Comparison of ENCODE assay signal across 9 mouse cellular contexts in genomic region chr15:79805246-79805645, GRCm38 (mm10). TPM values are rescaled to one million over a fixed set of nuclear protein-coding genes. Genes with fewer than 3 reads are reported as not detected.
A peak's percentile ranks its signal among the peaks of the same experiment; 100 is the strongest.
DNase-seq lines count a peak whose midpoint lies in the region; ATAC-seq and TF ChIP-seq lines count a peak whose summit lies in the region.
"Had no signal": no experiment of that assay in that cellular context is flagged by ENCODE, and none has a peak within 500 bp of the region (broad histone marks: within the 10 kb centered on the region; RNA-seq: fewer than 3 reads in every experiment).

No protein-coding gene starts in this region.

- WGBS in heart, embryonic 15.5 days, result 28% methylated on average over 8 of the region's 8 CpGs
- 23% methylated on average over 8 of the region's 8 CpGs for WGBS in hindbrain, embryonic 11.5 days
- WGBS in midbrain, embryonic 16.5 days, result 25% methylated on average over 8 of the region's 8 CpGs

- peak overlapping the region; percentile 67 for H3K4me3 ChIP-seq in heart, embryonic 15.5 days
- H3K4me3 ChIP-seq in cortical plate, adult 2 months (ENCODE audit: insufficient read depth, low read length), result peak overlapping the region; percentile 75; the same call in 1 of the 2 replicates
- peak overlapping the region; percentile 54 for H3K4me3 ChIP-seq in hindbrain, embryonic 11.5 days (ENCODE audit: low read depth, low read length)
- H3K4me3 ChIP-seq in midbrain, embryonic 16.5 days (ENCODE audit: low read depth, low read length), result peak overlapping the region; percentile 81

- DNase-seq in heart, adult 9 months (ENCODE audit: low spot score in 2 of 2), result no peak
- DNase-seq in hindbrain, embryonic 11.5 days (ENCODE audit: low spot score), result no peak
- DNase-seq in adrenal gland, adult 8-10 months, result no peak
- no peak for DNase-seq in left cerebral cortex, postnatal 10 days (ENCODE audit: extremely low spot score in 1 of 2, low spot score in 2 of 2)
- no peak for DNase-seq in urinary bladder, postnatal 14 days (ENCODE audit: low spot score)

- peak overlapping the region; percentile 97 for H3K4me2 ChIP-seq in heart, embryonic 15.5 days
- H3K4me2 ChIP-seq in hindbrain, embryonic 11.5 days (replicated peaks; ENCODE audit: low read depth, low read length), result no peak overlapping the region; the same call in 1 of the 2 replicates
- H3K4me2 ChIP-seq in midbrain, embryonic 16.5 days (ENCODE audit: low read length), result peak overlapping the region; percentile 61

- ATAC-seq in heart, embryonic 15.5 days (replicated peaks; ENCODE audit: insufficient number of reproducible peaks, insufficient read depth, low FRiP score, low read depth), result no peak
- ATAC-seq in hindbrain, embryonic 11.5 days (ENCODE audit: low FRiP score), result no peak
- ATAC-seq in midbrain, embryonic 16.5 days, result no peak

- no peak overlapping the region for H3K9ac ChIP-seq in heart, embryonic 15.5 days
- H3K9ac ChIP-seq in hindbrain, embryonic 11.5 days (ENCODE audit: low read depth, low read length), result peak overlapping the region; percentile 68
- H3K9ac ChIP-seq in midbrain, embryonic 16.5 days (ENCODE audit: low read depth, low read length), result peak overlapping the region; percentile 87

- no peak for TF ChIP-seq POLR2A in cortical plate, adult 2 months (IDR thresholded peaks at IDR 0.05; ENCODE audit: extremely low read depth, insufficient read depth, low read length)

- intact Hi-C loops in left cerebral cortex, postnatal 10 days (cut with DNase I), result no loop called here

- H3K4me1 ChIP-seq in heart, embryonic 15.5 days (replicated peaks), result peaks cover 19% of the 10 kb centered on the region
- H3K4me1 ChIP-seq in cortical plate, adult 2 months (ENCODE audit: control insufficient read depth, insufficient read depth, low read length), result peaks cover 2% of the 10 kb centered on the region
- H3K4me1 ChIP-seq in hindbrain, embryonic 11.5 days (replicated peaks; ENCODE audit: control insufficient read depth, insufficient read depth, low read length), result peaks cover 2% of the 10 kb centered on the region; the same call in 1 of the 2 replicates
- H3K4me1 ChIP-seq in midbrain, embryonic 16.5 days (ENCODE audit: control insufficient read depth, insufficient read depth, low read length), result peaks cover 20% of the 10 kb centered on the region

- H3K27ac ChIP-seq in heart, embryonic 15.5 days, result no peak overlapping the region
- H3K27ac ChIP-seq in cortical plate, adult 2 months (ENCODE audit: insufficient read depth, low read length), result no peak overlapping the region
- H3K27ac ChIP-seq in hindbrain, embryonic 11.5 days (ENCODE audit: low read depth, low read length), result no peak overlapping the region
- peak overlapping the region; percentile 89 for H3K27ac ChIP-seq in midbrain, embryonic 16.5 days (ENCODE audit: low read length)

- no peaks in the 10 kb centered on the region for H3K9me3 ChIP-seq in heart, embryonic 15.5 days (replicated peaks)
- H3K9me3 ChIP-seq in hindbrain, embryonic 11.5 days (ENCODE audit: control insufficient read depth, low read length), result no peaks in the 10 kb centered on the region
- H3K9me3 ChIP-seq in midbrain, embryonic 16.5 days (replicated peaks; ENCODE audit: control insufficient read depth, low read length, poor library complexity, severe bottlenecking), result no peaks in the 10 kb centered on the region

- H3K27me3 ChIP-seq in heart, embryonic 15.5 days, result peaks cover 88% of the 10 kb centered on the region
- peaks cover 46% of the 10 kb centered on the region for H3K27me3 ChIP-seq in hindbrain, embryonic 11.5 days (ENCODE audit: control insufficient read depth, insufficient read depth, low read length)
- peaks cover 16% of the 10 kb centered on the region for H3K27me3 ChIP-seq in midbrain, embryonic 16.5 days (ENCODE audit: control insufficient read depth, insufficient read depth, low read depth, low read length)

- H3K36me3 ChIP-seq in heart, embryonic 15.5 days, result no peaks in the 10 kb centered on the region
- no peaks in the 10 kb centered on the region for H3K36me3 ChIP-seq in hindbrain, embryonic 11.5 days (ENCODE audit: control insufficient read depth, insufficient read depth, low read length)
- H3K36me3 ChIP-seq in midbrain, embryonic 16.5 days (ENCODE audit: control insufficient read depth, insufficient read depth, low read length), result no peaks in the 10 kb centered on the region

- TF ChIP-seq CTCF in cortical plate, adult 2 months (IDR thresholded peaks at IDR 0.05; ENCODE audit: extremely low read depth, insufficient read depth, low read length), result no peak

RNA-seq across cellular contexts. Expression of gene Nptxr, which starts 0.7 kb away (rescaled TPM):
- polyA plus RNA-seq in heart, embryonic 15.5 days (2015; fragmentation: Nextera tagmentation; extraction: Ambion mirVana), result 1.8 and 3.6 TPM in 2 replicates
- 293 and 298 TPM in 2 replicates for polyA plus RNA-seq in cortical plate, adult 2 months (2012; rRNA removed)
- 1.5 and 1.7 TPM in 2 replicates for polyA plus RNA-seq in hindbrain, embryonic 11.5 days (2014; fragmentation: Nextera tagmentation; extraction: Ambion mirVana)
- polyA plus RNA-seq in midbrain, embryonic 16.5 days (2015; fragmentation: Nextera tagmentation; extraction: Ambion mirVana), result 55.0 and 62.1 TPM in 2 replicates
- 10 to 100 TPM in 2 of 4 experiments, 1 to 10 TPM in 2; 6.4 to 11.9 (median 9.4) TPM for total RNA-seq in adrenal gland, adult 8-10 months (2022)
- 100 to 1,000 TPM; 454 to 474 TPM for total RNA-seq in left cerebral cortex, postnatal 10 days (2021)

RNA-seq across cellular contexts. Expression of gene Dnal4, which starts 27.6 kb away (rescaled TPM):
- 37.2 and 46.0 TPM in 2 replicates for polyA plus RNA-seq in heart, embryonic 15.5 days (2015; fragmentation: Nextera tagmentation; extraction: Ambion mirVana)
- 71.5 and 72.4 TPM in 2 replicates for polyA plus RNA-seq in cortical plate, adult 2 months (2012; rRNA removed)
- polyA plus RNA-seq in hindbrain, embryonic 11.5 days (2014; fragmentation: Nextera tagmentation; extraction: Ambion mirVana), result 61.8 and 71.9 TPM in 2 replicates
- 69.0 and 76.5 TPM in 2 replicates for polyA plus RNA-seq in midbrain, embryonic 16.5 days (2015; fragmentation: Nextera tagmentation; extraction: Ambion mirVana)
- total RNA-seq in adrenal gland, adult 8-10 months (2022), result 10 to 100 TPM; 22.0 to 27.1 (median 23.5) TPM
- total RNA-seq in left cerebral cortex, postnatal 10 days (2021), result 10 to 100 TPM; 28.6 to 31.0 TPM

RNA-seq across cellular contexts. Expression of gene Npcd, which starts 28.8 kb away (rescaled TPM):
- 0.27 TPM in 1 of 2 replicates, not detected in the other for polyA plus RNA-seq in heart, embryonic 15.5 days (2015; fragmentation: Nextera tagmentation; extraction: Ambion mirVana)
- polyA plus RNA-seq in cortical plate, adult 2 months (2012; rRNA removed), result 2.4 and 3.0 TPM in 2 replicates
- 0.26 TPM in 1 of 2 replicates, not detected in the other for polyA plus RNA-seq in hindbrain, embryonic 11.5 days (2014; fragmentation: Nextera tagmentation; extraction: Ambion mirVana)
- polyA plus RNA-seq in midbrain, embryonic 16.5 days (2015; fragmentation: Nextera tagmentation; extraction: Ambion mirVana), result 0.74 and 1.3 TPM in 2 replicates
- 1 to 10 TPM in 3 of 4 experiments, not detected in 1; 1.1 to 2.4 (median 1.6) TPM for total RNA-seq in adrenal gland, adult 8-10 months (2022)
- total RNA-seq in left cerebral cortex, postnatal 10 days (2021), result 10 to 100 TPM; 12.5 to 12.9 TPM
- polyA plus RNA-seq: testis, adult 2 months had no signal

RNA-seq across cellular contexts. Expression of gene Cbx6, which starts 29.2 kb away (rescaled TPM):
- 52.1 and 65.7 TPM in 2 replicates for polyA plus RNA-seq in heart, embryonic 15.5 days (2015; fragmentation: Nextera tagmentation; extraction: Ambion mirVana)
- polyA plus RNA-seq in cortical plate, adult 2 months (2012; rRNA removed), result 295 and 320 TPM in 2 replicates
- polyA plus RNA-seq in hindbrain, embryonic 11.5 days (2014; fragmentation: Nextera tagmentation; extraction: Ambion mirVana), result 10.8 and 14.4 TPM in 2 replicates
- polyA plus RNA-seq in midbrain, embryonic 16.5 days (2015; fragmentation: Nextera tagmentation; extraction: Ambion mirVana), result 73.2 and 73.7 TPM in 2 replicates
- total RNA-seq in adrenal gland, adult 8-10 months (2022), result 10 to 100 TPM; 55.0 to 88.9 (median 65.5) TPM
- total RNA-seq in left cerebral cortex, postnatal 10 days (2021), result 100 to 1,000 TPM; 271 to 289 TPM

Comparison
In these comparisons a context has a peak if more than half of its experiments do, and no peak if none do; other contexts are left out.
1. RNA of gene Nptxr, which starts 0.7 kb away (polyA plus RNA-seq): 293 to 298 TPM in cortical plate, adult 2 months and 55.0 to 62.1 TPM in midbrain, embryonic 16.5 days; 1.8 to 3.6 TPM in heart, embryonic 15.5 days and 1.5 to 1.7 TPM in hindbrain, embryonic 11.5 days; every median in the first group is over 10 times any median in the second.
2. Peak in every context shown above with its lines, with median percentiles within 50 percentile points of each other: H3K4me3 ChIP-seq.